Mouse (Mus musculus) embryonic facial prominence, embryonic 15.5 days (tissue): Measurements from ENCODE around the gene Gm49380. TPM values are rescaled to one million over a fixed set of nuclear protein-coding genes. Genes with fewer than 3 reads are reported as not detected.

Experiments
- ATAC-seq: fragments of 200-750 bp; cut with Nextera tagmentation; 2 replicates; pipeline ENCODE4 v1.8.0; 2017; ENCODE audit warnings: low read depth, moderate TSS enrichment; ENCODE audit not compliant: insufficient number of reproducible peaks, low FRiP score, low TSS enrichment
- H3K27ac ChIP-seq: fragments of 300-500 bp; sonication (generic); replicated peaks from 2 replicates; pipeline ENCODE4 v1.5.1; 2015; ENCODE audit warnings: mild to moderate bottlenecking, inconsistent platforms
- H3K27me3 ChIP-seq: fragments of 300-500 bp; sonication (generic); 2 replicates; pipeline ENCODE4 v1.6.1; 2015; ENCODE audit warnings: inconsistent platforms
- H3K36me3 ChIP-seq: fragments of 300-500 bp; sonication (generic); 2 replicates; pipeline ENCODE4 v1.6.1; 2015; ENCODE audit warnings: mild to moderate bottlenecking, inconsistent platforms
- H3K4me1 ChIP-seq: fragments of 300-500 bp; sonication (generic); 2 replicates; pipeline ENCODE4 v1.6.1; 2015; ENCODE audit warnings: inconsistent platforms
- H3K4me2 ChIP-seq: fragments of 300-500 bp; sonication (generic); replicated peaks from 2 replicates; pipeline ENCODE4 v1.6.1; 2015; ENCODE audit warnings: mild to moderate bottlenecking, inconsistent platforms
- H3K4me3 ChIP-seq: fragments of 300-500 bp; sonication (generic); replicated peaks from 2 replicates; pipeline ENCODE4 v1.5.1; 2015; ENCODE audit warnings: mild to moderate bottlenecking, inconsistent platforms
- H3K9ac ChIP-seq: fragments of 300-500 bp; sonication (generic); 2 replicates; pipeline ENCODE4 v1.6.1; 2015; ENCODE audit warnings: inconsistent platforms
- H3K9me3 ChIP-seq: fragments of 300-500 bp; sonication (generic); replicated peaks from 2 replicates; pipeline ENCODE4 v1.6.1; 2016; ENCODE audit warnings: inconsistent platforms
- WGBS: fragments of 180-500 bp; shearing (Covaris S2); methylation state at CpG from one replicate; pipeline ENCODE4 v1.1.7; 2015; 5-methylcytosine and 5-hydroxymethylcytosine counted together
- polyA plus RNA-seq: library from polyadenylated mRNA; unstranded; fragments of >200 nt; fragmentation: Nextera tagmentation; extraction: Ambion mirVana; gene quantifications from 2 replicates; pipeline ENCODE4 v1.2.1, GENCODE M21; 2015

Gm49380 gene
- polyA plus RNA-seq, 1 experiment from 2014 or later, result 0.27 TPM

DNA sequence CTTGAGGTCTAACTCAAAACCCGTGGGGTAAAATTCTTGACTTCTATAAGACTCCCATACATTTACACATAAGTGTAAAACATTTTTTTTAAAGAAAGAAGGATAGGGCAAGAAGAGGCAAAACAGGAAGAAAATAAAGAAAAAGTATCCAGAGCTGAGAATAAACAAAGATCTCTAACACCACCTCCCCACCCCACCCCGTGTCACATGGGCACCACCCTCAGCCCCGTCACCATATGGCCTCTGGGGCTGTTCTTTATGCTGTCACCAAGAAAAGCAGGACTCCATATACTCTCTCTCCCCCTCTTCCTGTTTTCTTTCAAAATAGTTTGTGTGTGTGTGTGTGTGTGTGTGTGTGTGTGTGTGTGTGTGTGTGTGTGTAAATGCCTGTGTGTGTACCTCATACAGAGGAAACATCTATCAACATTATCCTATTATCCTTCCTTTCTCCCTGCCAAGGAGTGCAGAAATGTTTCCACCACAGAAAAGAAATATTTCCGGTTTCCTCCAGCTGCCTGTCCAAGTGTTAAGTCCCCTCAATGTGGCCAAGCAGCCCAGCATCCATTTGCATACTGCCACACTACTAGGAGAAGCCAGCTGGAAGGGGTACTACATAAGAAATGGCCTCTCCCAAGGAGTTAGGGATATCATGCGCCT lies 83.6 kb downstream of the Gm49380 start:
- 41% methylated on average over 5 of the region's 5 CpGs for WGBS
- Histone ChIP-seq H3K36me3 (no peaks in the 10 kb centered on the region), H3K9me3 (no peaks in the 10 kb centered on the region), H3K27me3 (no peaks in the 10 kb centered on the region), H3K4me2 (no peak overlapping the region), H3K27ac (0 out of 2 replicates have a peak overlapping the region, but pooled peaks have one; percentile 11), H3K4me3 (no peak overlapping the region), H3K4me1 (no peaks in the 10 kb centered on the region), H3K9ac (no peak overlapping the region)
- ATAC-seq, result 0 out of 2 replicates have a peak, but pooled peaks have one; percentile 34

GRCm38 (mm10) chr9:44024096-44024495 lies 89.2 kb downstream of the Gm49380 start:
- H3K9me3 ChIP-seq, result no peaks in the 10 kb centered on the region
- no peak overlapping the region for H3K27ac ChIP-seq
- no peak for ATAC-seq
- no peaks in the 10 kb centered on the region for H3K27me3 ChIP-seq
- H3K4me1 ChIP-seq, result no peaks in the 10 kb centered on the region
- no peak overlapping the region for H3K9ac ChIP-seq
- no peak overlapping the region for H3K4me3 ChIP-seq
- H3K4me2 ChIP-seq, result no peak overlapping the region
- no peaks in the 10 kb centered on the region for H3K36me3 ChIP-seq
- WGBS, result 59% methylated on average over 3 of the region's 3 CpGs

DNA sequence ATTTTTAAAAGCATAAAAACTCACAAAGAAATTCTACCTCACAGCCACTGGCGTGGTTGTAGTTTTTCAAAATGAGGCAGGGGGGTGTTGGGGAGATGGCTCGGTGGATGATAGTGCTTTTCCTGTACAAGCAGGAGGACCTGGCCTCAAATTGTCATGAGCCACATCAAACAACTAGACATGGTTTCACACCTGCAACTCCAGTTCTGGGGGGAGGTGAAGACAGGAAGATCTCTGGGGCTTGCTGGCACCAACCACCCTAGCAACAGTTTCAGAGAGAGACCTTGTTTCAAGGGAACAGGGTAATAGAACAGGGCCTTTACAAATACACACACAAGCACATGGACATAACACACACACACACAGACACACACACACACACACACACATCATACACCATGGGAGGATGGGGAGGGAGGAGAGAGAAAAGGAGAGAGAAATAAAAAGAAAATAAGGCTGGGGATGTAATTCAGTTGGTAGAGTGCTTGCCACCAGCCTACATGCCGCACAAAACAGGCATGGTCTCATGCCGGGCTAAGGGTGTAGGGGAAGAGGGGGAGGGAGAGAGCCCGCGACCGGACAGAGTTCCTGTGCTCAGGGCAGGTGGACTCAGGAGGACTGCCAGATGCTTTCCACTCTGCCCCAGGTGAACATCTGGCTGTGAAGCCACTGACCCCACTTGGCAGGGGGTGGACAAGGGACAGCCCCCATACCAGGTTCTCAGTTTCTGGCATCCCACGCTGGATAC lies 91.0 kb downstream of the Gm49380 start:
- Histone ChIP-seq H3K4me3 (no peak overlapping the region), H3K4me2 (no peak overlapping the region), H3K4me1 (no peaks in the 10 kb centered on the region), H3K36me3 (no peaks in the 10 kb centered on the region), H3K27ac (no peak overlapping the region), H3K9ac (no peak overlapping the region), H3K27me3 (no peaks in the 10 kb centered on the region), H3K9me3 (no peaks in the 10 kb centered on the region)
- WGBS, result 67% methylated on average over 8 of the region's 8 CpGs
- no peak for ATAC-seq

- Histone ChIP-seq H3K4me2 (no peak overlapping the region), H3K9ac (no peak overlapping the region), H3K27me3 (no peaks in the 10 kb centered on the region), H3K36me3 (no peaks in the 10 kb centered on the region), H3K27ac (no peak overlapping the region), H3K4me1 (no peaks in the 10 kb centered on the region), H3K4me3 (no peak overlapping the region), H3K9me3 (no peaks in the 10 kb centered on the region)
- 69% methylated on average over 7 of the region's 7 CpGs for WGBS
- ATAC-seq, result no peak
These were observed 93.3 kb downstream of the Gm49380 start for GRCm38 (mm10) chr9:44020001-44020400.

GRCm38 (mm10) chr9:44017846-44018245 lies 95.5 kb downstream of the Gm49380 start:
- WGBS, result 66% methylated on average over 5 of the region's 5 CpGs
- H3K4me2 ChIP-seq, result no peak overlapping the region

More at GRCm38 (mm10) chr9:44017846-44018245, 95.5 kb downstream of the Gm49380 start:
- no peak for ATAC-seq
- Histone ChIP-seq H3K4me1 (peaks cover 7% of the 10 kb centered on the region; the same call in 1 of the 2 replicates), H3K4me3 (no peak overlapping the region), H3K27me3 (no peaks in the 10 kb centered on the region), H3K36me3 (no peaks in the 10 kb centered on the region), H3K9me3 (no peaks in the 10 kb centered on the region), H3K27ac (no peak overlapping the region), H3K9ac (no peak overlapping the region)

Other genes starting within 250 kb of the Gm49380 start
- gene Thy1, start 70.1 kb downstream of the Gm49380 start, polyA plus RNA-seq, result 11.7 and 14.1 TPM in 2 replicates
- gene Usp2, start 46.5 kb downstream of the Gm49380 start, polyA plus RNA-seq, result 28.2 and 29.5 TPM in 2 replicates
- 0.08 and 0.20 TPM in 2 replicates for gene Mfrp, start 11.8 kb downstream of the Gm49380 start, polyA plus RNA-seq
- 5.3 and 6.0 TPM in 2 replicates for gene C1qtnf5, start 6.3 kb downstream of the Gm49380 start, polyA plus RNA-seq
- gene Rnf26, start within 50 bp of the Gm49380 start, polyA plus RNA-seq, result 68.0 and 69.8 TPM in 2 replicates
- 38.7 and 42.1 TPM in 2 replicates for gene Mcam, start 21.0 kb upstream of the Gm49380 start, polyA plus RNA-seq
- 16.1 and 17.7 TPM in 2 replicates for gene Cbl, start 120.5 kb upstream of the Gm49380 start, polyA plus RNA-seq
- 15.9 and 23.5 TPM in 2 replicates for gene Ccdc153, start 127.2 kb upstream of the Gm49380 start, polyA plus RNA-seq
- gene Pdzd3, start 138.0 kb upstream of the Gm49380 start, polyA plus RNA-seq, result 0.14 and 0.19 TPM in 2 replicates
- gene Nlrx1, start 155.1 kb upstream of the Gm49380 start, polyA plus RNA-seq, result 13.4 and 14.6 TPM in 2 replicates
- 5.1 and 5.5 TPM in 2 replicates for gene Abcg4, start 175.1 kb upstream of the Gm49380 start, polyA plus RNA-seq
- 23.0 and 26.6 TPM in 2 replicates for gene Hinfp, start 192.2 kb upstream of the Gm49380 start, polyA plus RNA-seq
- 9.1 and 10.3 TPM in 2 replicates for gene C2cd2l, start 206.8 kb upstream of the Gm49380 start, polyA plus RNA-seq
- 31.4 and 37.2 TPM in 2 replicates for gene Dpagt1, start 212.5 kb upstream of the Gm49380 start, polyA plus RNA-seq
- 288 and 326 TPM in 2 replicates for gene H2afx, start 221.2 kb upstream of the Gm49380 start, polyA plus RNA-seq
- gene Hmbs, start 230.7 kb upstream of the Gm49380 start, polyA plus RNA-seq, result 93.0 and 99.4 TPM in 2 replicates
- 25.0 and 30.3 TPM in 2 replicates for gene Vps11, start 248.2 kb upstream of the Gm49380 start, polyA plus RNA-seq